Mouse (Mus musculus) bone marrow macrophage, adult 2 months (primary cell): ENCODE results near the gene Cdkn1c. TPM values are rescaled to one million over a fixed set of nuclear protein-coding genes. Genes with fewer than 3 reads are reported as not detected.

Experiments used
- H3K27ac ChIP-seq: 2 replicates; pipeline ENCODE4 v1.5.1; 2012; ENCODE audit warnings: low read depth, low read length; ENCODE audit not compliant: insufficient read depth
- H3K4me1 ChIP-seq: 2 replicates; pipeline ENCODE4 v1.6.1; 2012; ENCODE audit warnings: low read length; ENCODE audit not compliant: control insufficient read depth, insufficient read depth
- H3K4me3 ChIP-seq: 2 replicates; pipeline ENCODE4 v1.5.1; 2012; ENCODE audit warnings: mild to moderate bottlenecking, low read length, moderate library complexity; ENCODE audit not compliant: insufficient read depth
- CTCF ChIP-seq: IDR thresholded peaks from 2 replicates; pipeline ENCODE4 v1.5.1; 2012; ENCODE audit warnings: low read depth, mild to moderate bottlenecking, low read length, moderate library complexity
- POLR2A ChIP-seq: IDR thresholded peaks from 2 replicates; pipeline ENCODE4 v1.6.1; 2012; ENCODE audit warnings: mild to moderate bottlenecking, low read depth, low read length, borderline replicate concordance
- polyA plus RNA-seq: library from polyadenylated mRNA; stranded (reverse); fragments of >200 nt; gene quantifications from 2 replicates; pipeline ENCODE4 v1.2.4, GENCODE M21; 2012; ENCODE audit not compliant: missing spikeins, insufficient read depth, insufficient read length

The Cdkn1c gene
- 8.5 and 11.8 TPM in 2 replicates for polyA plus RNA-seq

- Histone ChIP-seq H3K4me3 (peak within 1 kb of the TSS; percentile 26), H3K4me1 (no peaks in the 10 kb centered on the region), H3K27ac (no peak within 1 kb of the TSS)
- no peak for TF ChIP-seq CTCF
- TF ChIP-seq POLR2A: no peak
These were observed at the start of gene Cdkn1c for GRCm38 (mm10) chr7:143460874-143461273. Gene Cdkn1c, minus strand, starts transcription at chr7:143461050.

GRCm38 (mm10) chr7:143509566-143509965, 48.7 kb upstream of the Cdkn1c start:
- Histone ChIP-seq H3K4me3 (no peak overlapping the region), H3K27ac (no peak overlapping the region), H3K4me1 (no peaks in the 10 kb centered on the region)

GRCm38 (mm10) chr7:143506675-143507074, 45.8 kb upstream of the Cdkn1c start:
- Histone ChIP-seq H3K4me1 (no peaks in the 10 kb centered on the region), H3K4me3 (no peak overlapping the region), H3K27ac (no peak overlapping the region)
- TF ChIP-seq CTCF: 0 out of 2 replicates have a peak, but pooled peaks have one; percentile 4
- no peak for TF ChIP-seq POLR2A

More at GRCm38 (mm10) chr7:143509566-143509965, 48.7 kb upstream of the Cdkn1c start:
- no peak for TF ChIP-seq CTCF
- no peak for TF ChIP-seq POLR2A

GRCm38 (mm10) chr7:143506271-143506670, 45.4 kb upstream of the Cdkn1c start:
- Histone ChIP-seq H3K4me1 (no peaks in the 10 kb centered on the region), H3K4me3 (no peak overlapping the region), H3K27ac (no peak overlapping the region)
- TF ChIP-seq CTCF: no peak
- TF ChIP-seq POLR2A: no peak

DNA sequence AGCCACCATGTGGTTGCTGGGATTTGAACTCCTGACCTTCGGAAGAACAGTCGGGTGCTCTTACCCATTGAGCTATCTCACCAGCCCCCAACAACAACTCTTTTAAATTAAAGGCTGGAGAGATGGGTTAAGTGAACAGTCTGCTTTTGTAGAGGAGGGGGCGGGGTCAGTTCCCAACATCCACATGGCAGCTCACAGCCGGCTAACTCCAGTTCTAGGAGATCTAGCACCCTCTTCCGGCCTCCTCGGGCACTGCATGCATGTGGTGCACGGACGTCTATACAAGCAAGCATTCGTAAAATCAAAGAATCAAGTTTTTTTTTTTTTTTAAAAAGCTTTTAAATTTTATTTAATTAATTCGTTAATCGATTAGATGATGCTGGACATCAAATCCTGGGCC, 45.0 kb upstream of the Cdkn1c start:
- H3K4me1 ChIP-seq: no peaks in the 10 kb centered on the region
- H3K4me3 ChIP-seq: no peak overlapping the region
- peak; percentile 45; the same call in 1 of the 2 replicates for TF ChIP-seq CTCF
- TF ChIP-seq POLR2A: no peak
- H3K27ac ChIP-seq: no peak overlapping the region

DNA sequence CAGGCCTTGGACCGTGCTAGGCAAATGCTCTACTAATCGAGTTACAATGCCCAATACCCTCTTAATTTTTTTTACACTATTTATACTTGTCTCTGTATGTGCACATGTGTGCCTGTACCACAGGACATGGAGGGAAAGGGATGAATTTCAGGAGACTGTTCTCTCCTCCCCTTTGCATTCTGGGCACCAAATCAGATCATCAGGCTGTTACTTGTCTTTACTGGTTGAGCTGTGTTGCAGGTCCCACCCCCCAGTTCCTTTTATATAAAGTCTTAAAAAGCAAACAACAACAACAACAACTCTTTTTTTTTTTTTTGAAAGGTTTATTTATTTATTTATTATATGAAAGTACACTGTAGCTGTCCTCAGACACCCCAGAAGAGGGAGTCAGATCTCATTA, 44.6 kb upstream of the Cdkn1c start:
- Histone ChIP-seq H3K4me1 (no peaks in the 10 kb centered on the region), H3K4me3 (no peak overlapping the region), H3K27ac (no peak overlapping the region)
- TF ChIP-seq CTCF: no peak
- TF ChIP-seq POLR2A: no peak

- H3K27ac ChIP-seq: no peak overlapping the region
- H3K4me1 ChIP-seq: no peaks in the 10 kb centered on the region
- no peak for TF ChIP-seq CTCF
- no peak for TF ChIP-seq POLR2A
- H3K4me3 ChIP-seq: no peak overlapping the region
These were observed 43.1 kb upstream of the Cdkn1c start for GRCm38 (mm10) chr7:143503926-143504325.

GRCm38 (mm10) chr7:143502418-143503200, 41.8 kb upstream of the Cdkn1c start, which contains the start of gene Phlda2:
Gene Phlda2, minus strand, starts transcription at chr7:143503150.
- Histone ChIP-seq H3K4me1 (no peaks in the 10 kb centered on the region), H3K4me3 (peak within 1 kb of the TSS; percentile 29)

GRCm38 (mm10) chr7:143501643-143502417, 41.0 kb upstream of the Cdkn1c start:
- TF ChIP-seq CTCF: no peak
- no peak for TF ChIP-seq POLR2A
- no peak overlapping the region for H3K27ac ChIP-seq
- H3K4me1 ChIP-seq: no peaks in the 10 kb centered on the region
- peak overlapping the region; percentile 29 for H3K4me3 ChIP-seq

More at GRCm38 (mm10) chr7:143502418-143503200, 41.8 kb upstream of the Cdkn1c start, which contains the start of gene Phlda2:
- no peak within 1 kb of the TSS for H3K27ac ChIP-seq
- no peak for TF ChIP-seq CTCF
- TF ChIP-seq POLR2A: no peak
